Mouse (Mus musculus): ENCODE results near the gene Trpv2.
"Not testable (repeated sequence)": the region's sequence is repeated elsewhere in the genome, so short reads cannot be mapped to it uniquely, and the experiment has no call there.

Trpv2 gene

DNA sequence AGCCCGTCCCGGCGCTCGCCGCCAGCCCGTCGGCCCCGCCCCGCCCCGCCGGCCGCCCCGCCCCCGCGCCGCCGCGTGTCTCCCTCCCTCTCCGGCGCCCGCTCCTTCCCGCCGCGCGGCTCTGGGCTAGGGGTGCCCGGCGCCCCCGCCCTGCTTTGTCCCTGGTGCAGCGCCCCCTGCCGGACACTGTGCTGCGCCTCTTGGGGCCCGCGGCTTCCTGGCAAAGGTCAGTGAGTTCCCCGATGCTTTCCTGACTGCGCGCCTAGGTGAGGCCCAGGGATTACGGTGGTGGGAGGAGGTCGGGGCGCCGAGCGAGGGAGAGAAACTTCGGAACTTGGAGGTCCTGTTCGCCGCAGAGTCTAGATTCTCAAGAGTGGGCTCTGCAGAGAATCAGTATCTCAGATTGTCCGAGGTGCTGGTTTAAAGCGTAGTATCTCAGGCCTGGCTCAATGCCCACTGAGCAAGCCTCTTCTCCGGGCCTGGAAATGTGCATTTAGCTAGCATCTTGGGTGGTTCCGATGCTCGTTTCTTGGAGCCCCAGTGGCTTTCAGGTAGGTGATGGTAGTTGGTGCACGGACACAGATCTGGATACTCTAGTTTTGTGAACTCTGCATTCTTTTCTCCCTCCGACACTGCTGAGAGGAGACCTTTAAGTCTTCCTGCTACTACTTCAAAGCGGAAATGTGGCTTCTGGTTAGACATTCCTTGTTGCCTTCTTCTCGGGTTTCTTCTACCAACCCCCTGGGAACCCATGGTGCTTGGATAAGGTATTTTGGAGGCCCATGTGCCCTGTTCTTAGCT, 74.5 kb downstream of the Trpv2 start, which contains the start of gene Mmgt2:
TSS of gene Mmgt2 (plus strand) at position 74 of the 801 bp plus-strand sequence.
- DNase-seq (ENCODE audit: low spot score): peak; percentile 96

DNA sequence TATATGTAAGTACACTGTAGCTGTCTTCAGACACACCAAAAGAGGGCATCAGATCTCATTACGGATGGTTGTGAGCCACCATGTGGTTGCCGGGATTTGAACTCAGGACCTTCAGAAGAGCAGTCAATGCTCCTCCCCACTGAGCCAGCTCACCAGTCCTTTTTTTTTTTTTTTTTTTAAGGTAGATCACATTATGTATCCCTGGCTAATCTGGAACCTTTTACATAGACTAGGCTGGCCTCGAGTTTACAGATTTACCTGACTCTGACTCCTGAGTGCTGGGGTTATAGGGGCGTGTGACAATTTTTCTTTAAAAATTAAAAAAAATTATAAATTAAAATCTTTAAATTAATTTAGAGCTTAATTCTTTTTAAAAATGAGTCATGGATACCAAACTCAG, 75.5 kb downstream of the Trpv2 start:
- DNase-seq (ENCODE audit: low spot score): not testable (repeated sequence)

Measured in embryo, embryonic 10 days (tissue).